Mouse (Mus musculus): ENCODE measurements around the gene Smndc1.

The Smndc1 gene

GRCm38 (mm10) chr19:53343174-53343881 is 47.0 kb downstream of the Smndc1 start:
- DNase-seq (ENCODE audit: low spot score): no peak

GRCm38 (mm10) chr19:53340423-53340822 is 50.0 kb downstream of the Smndc1 start:
- no peak for DNase-seq (ENCODE audit: low spot score)

- DNase-seq (ENCODE audit: low spot score): no peak
Observed at GRCm38 (mm10) chr19:53335241-53335640, 55.1 kb downstream of the Smndc1 start.

GRCm38 (mm10) chr19:53333730-53334129 is 56.6 kb downstream of the Smndc1 start:
- DNase-seq (ENCODE audit: low spot score): no peak

- no peak for DNase-seq (ENCODE audit: low spot score)
Observed at GRCm38 (mm10) chr19:53331882-53332500, 58.4 kb downstream of the Smndc1 start.

- peak; percentile 88 for DNase-seq (ENCODE audit: low spot score)
Observed at GRCm38 (mm10) chr19:53329992-53330381, 60.4 kb downstream of the Smndc1 start.

Data from embryo, embryonic 10 days (tissue).